Mouse (Mus musculus): ENCODE data around the gene Vgll1.

Gene Vgll1

GRCm38 (mm10) chrX:57087806-57088205 lies at the start of gene Vgll1:
Gene Vgll1, plus strand, starts transcription at chrX:57088106.
- DNase-seq (ENCODE audit: low spot score in 2 of 2) = no peak

DNA sequence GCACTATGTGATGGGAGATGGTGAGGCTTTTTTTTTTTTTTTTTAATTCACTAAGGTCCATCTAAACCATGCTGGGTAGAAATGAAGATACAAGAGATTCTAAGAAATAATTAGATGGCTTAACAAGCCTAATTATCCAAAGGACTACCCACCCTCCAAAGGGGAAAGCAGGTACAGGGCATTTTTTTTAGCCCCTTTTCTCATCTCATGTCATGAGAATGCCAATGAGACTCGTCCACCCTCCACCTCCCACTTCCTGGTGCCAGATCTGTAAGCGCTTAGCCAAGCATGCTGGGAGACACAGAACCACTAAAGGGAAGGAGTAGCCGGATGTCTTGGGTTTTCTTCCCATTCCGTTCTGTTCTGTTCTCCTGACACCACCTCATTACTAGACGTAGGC lies 45.1 kb upstream of the Vgll1 start, which contains the start of gene Brs3:
TSS of gene Brs3 (plus strand) at position 301 of the 400 bp plus-strand sequence.
- DNase-seq (ENCODE audit: low spot score in 2 of 2) = no peak

DNA sequence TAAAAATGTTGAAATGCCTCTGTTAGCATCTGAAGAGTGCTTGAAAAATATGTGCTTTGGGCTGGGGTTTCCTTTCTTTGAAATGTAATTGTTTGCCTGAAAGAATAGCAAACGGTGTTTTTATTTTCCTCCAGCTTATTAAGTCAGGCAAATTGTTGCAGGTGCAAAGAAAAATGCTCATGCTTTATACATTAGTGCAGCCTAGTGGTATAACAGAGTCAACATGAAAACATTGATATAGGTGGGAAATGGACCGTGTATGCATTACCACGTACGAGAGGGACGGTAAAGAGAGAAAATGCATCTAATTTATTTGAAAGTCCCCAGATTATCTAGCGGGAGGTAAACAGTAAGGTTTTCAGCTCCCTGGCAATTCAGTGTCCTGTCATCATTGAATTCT lies 44.0 kb upstream of the Vgll1 start:
- DNase-seq (ENCODE audit: low spot score in 2 of 2) = no peak

DNA sequence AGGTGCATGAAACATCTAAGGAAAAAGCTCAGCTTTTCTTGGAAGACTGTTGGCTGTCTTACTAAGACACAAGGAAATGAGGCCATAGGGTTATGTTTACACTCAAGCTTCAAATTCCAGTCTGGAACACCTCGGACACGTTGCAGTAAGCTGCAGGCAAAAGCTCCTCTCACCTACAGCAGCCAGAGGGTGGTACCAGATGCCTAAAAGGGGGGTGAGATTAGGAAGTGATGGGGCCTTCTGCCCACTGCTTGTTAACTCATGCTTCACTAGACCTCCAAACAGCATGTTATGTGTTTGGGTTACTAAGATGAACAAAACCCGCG lies 35.1 kb upstream of the Vgll1 start:
- DNase-seq (ENCODE audit: low spot score in 2 of 2) = no peak

- peak; percentile 66 to 77 for DNase-seq (ENCODE audit: low spot score in 2 of 2)
Observed at GRCm38 (mm10) chrX:57053174-57053992, 34.5 kb upstream of the Vgll1 start, which contains the start of gene Htatsf1. Gene Htatsf1, plus strand, starts transcription at chrX:57053583.

DNA sequence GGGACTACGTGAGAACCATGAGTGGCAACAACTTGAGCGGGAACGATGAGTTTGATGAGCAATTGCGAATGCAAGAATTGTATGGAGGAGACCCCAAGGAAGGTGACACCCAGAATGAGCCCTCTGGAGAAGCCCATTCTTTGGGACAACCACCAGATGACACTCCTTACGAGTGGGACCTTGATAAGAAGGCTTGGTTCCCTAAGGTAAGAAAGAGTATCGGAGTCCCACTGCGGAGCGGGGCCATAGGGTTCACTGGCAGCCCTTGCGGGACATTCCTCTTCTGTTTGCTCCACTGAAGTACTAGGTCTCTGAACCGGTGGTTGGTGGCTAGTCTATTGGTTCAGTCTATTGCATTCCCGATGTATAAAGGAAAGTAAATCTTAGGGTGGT lies 33.9 kb upstream of the Vgll1 start:
- no peak for DNase-seq (ENCODE audit: low spot score in 2 of 2)

GRCm38 (mm10) chrX:57081496-57081895 lies 6.4 kb upstream of the Vgll1 start:
- DNase-seq (ENCODE audit: low spot score in 2 of 2) = no peak

DNA sequence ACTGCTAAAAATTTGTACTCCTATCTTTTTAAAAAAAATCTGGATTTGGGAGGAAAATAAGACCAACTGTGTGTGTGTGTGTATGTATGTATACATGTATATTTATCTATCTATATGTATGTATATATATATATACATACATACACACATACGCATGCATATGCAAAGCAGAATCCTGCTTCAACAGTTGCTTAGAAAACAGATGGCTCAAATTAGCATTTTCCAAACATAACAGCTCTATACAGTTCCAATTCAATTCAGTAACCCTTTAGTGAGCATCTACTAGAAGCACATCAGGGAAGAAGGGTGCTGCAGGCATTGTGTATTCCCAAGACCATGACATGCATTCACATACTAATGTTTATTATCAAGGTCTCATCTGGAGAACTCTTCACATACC lies 15.5 kb downstream of the Vgll1 start:
- no peak for DNase-seq (ENCODE audit: low spot score in 2 of 2)

DNA sequence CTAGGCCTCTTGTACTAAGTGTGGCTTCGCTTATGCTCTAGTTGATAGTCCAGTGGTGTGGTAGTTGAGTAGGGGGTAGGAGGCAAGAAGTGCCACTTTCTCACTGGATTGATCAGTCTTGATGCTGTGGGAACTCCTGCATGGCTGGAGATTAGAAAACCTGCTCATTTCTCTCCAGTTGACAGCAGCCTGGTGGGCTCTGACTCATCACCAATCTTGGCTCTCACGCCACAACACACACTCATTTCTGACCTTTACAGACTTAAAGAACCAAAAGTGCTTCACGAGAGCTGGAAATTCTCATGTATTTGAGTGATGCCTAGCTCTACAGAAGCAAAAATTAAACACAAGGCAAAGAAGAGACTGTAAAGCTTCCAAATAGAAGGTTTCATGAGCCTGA lies 19.1 kb downstream of the Vgll1 start:
- DNase-seq (ENCODE audit: low spot score in 2 of 2) = no peak

DNA sequence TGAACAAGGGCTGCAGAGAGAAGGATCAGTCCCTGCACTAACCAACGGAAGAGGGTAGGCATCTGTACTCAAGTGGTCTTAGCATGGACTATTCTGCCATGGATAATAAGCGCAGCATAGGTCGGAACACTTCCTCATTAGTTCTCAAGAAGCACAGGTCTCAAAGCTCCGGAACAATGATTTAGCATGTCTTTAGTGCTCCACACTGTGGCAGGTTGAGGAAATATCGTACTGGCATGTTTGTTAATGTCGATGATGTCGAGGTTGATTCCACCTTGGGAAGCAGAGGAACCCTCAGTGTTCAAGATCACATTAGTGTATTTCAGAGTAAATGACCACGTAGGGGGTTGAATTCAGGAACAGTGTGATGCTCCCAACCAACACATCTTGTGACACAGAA lies 30.2 kb downstream of the Vgll1 start:
- no peak for DNase-seq (ENCODE audit: low spot score in 2 of 2)

DNA sequence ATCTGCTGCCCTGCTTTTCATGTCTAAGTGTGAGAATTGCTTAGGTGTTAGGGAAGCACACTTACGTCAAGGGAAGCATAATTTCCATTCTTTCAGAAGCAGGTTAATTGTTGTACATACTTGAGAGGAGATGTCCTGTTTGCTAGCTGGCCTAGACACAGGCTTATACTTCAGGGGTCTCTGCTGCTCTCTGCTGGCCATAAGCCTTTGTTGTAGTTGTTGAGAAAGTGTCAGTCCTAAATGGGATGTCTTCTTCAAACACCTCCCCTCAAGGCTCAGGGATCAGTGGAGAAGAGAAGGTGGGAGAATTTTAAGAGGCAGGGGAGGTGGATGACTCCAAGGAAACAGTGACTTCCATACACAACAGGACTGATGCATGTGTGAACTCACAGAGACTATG lies 32.9 kb downstream of the Vgll1 start:
- no peak for DNase-seq (ENCODE audit: low spot score in 2 of 2)

DNA sequence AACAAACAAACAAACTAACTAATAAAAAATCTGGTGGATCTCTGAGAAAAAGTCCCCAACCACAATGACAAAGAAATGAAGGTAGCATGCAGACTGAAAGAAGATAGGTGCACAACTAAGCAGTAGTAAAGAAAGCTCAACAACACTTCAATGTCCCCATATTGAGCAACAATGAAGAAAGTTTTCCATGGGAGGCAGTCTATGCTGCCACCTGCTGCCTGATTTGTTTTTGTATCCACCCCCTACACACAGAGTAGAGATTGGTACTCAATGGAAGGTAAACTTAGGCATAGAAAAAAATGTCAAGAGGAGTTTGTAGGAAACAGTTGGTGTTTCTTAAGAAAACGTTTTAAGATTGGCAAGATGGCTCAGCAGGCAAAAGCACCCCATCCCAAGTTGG lies 42.7 kb downstream of the Vgll1 start:
- DNase-seq (ENCODE audit: low spot score in 2 of 2) = no peak

DNA sequence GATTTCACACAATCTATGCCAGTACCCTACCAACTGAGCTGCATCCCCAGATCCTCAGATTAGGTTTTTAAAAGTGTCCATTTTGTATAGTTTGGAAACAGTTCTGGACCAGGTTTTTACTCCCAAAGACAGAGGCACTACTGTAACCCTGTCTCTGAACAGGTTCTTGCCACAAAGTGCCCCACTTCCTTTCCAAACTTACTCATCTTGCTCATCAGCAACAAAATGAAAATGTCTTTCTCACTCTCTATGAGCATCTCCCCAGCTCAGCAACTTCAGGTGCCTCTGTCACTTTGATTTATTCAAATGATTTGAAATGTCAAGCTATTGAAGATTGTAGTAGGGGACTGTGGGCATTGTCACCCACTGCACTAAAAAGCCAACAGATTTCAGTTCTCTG lies 49.7 kb downstream of the Vgll1 start:
- DNase-seq (ENCODE audit: low spot score in 2 of 2) = no peak

DNA sequence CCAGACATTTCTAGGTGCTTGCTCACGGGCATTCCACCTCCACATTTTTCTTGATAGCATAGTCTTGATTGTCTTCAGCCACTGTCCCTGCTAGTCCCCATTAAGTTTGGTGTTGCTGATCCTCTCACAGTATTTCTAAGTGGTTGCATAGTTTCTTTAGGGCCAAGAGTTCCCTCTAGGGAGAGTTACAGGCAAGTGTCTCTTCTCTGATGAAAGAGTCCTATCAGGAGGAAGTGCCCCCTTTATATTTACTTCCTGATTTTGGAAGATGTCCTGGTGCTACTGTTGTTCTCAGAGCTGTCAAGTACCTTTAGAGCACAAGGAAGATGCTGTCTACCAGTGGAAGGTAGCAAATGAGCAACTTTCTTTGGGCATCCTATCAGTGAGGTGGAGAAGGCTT lies 65.6 kb downstream of the Vgll1 start:
- no peak for DNase-seq (ENCODE audit: low spot score in 2 of 2)

Measured in thymus, postnatal 10 days (tissue).